Mouse (Mus musculus): ENCODE measurements at regions not wholly inside any gene's neighbourhood (a gene's known extent, or its start where the extent isn't known, plus 50 kb on each side); places are given as distances from the start of the nearest gene placed in this dataset.

DNA sequence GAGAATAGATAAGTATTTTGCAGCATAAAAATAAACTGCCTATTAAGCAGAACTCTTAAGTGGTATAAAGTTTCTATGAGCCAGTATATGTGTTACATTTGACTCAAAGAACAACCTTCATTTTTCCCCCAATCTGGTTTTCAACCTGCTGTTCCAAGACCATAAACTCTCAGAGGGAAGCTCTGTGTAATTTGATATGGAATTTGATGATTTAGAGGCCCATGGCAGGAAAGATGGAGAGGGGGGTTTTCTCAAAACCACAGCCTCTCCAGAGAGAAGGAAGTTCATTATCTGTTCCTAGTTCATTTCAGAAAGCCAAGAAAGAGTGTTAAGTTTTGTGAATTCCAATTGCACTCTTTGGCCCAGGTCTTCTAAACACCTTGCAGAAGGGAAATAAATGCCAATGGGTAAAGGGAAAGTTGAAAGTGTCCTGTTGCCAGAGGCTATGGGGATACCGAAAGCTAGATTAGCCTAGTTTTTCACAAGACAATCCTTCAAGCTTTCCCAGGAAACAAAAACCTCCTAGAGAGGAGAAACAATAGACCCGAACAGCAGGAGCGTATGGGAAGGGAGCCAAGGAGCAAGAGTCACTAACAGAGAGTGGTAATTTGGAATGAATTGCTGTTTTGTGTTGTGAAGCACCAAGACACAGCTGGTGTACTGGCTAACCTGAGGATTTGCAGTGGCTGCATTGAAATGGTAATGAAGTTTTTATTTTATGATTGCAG, 165.2 kb upstream of the Atp2b1 start:
- no peak overlapping the region for H3K27ac ChIP-seq
- H3K4me1 ChIP-seq, result 0 out of 2 replicates have a peak, but pooled peaks cover 4% of the 10 kb centered on the region
- no peak overlapping the region for H3K9ac ChIP-seq
- no peaks in the 10 kb centered on the region for H3K36me3 ChIP-seq
- peak; percentile 88 for ATAC-seq (ENCODE audit: low FRiP score, low read depth)
- H3K4me3 ChIP-seq, result no peak overlapping the region
- no peak overlapping the region for H3K4me2 ChIP-seq (replicated peaks)
- no peaks in the 10 kb centered on the region for H3K9me3 ChIP-seq
- no peaks in the 10 kb centered on the region for H3K27me3 ChIP-seq (replicated peaks)
- 2% methylated on average over 3 of the region's 3 CpGs for WGBS

- Histone ChIP-seq H3K9ac (no peak overlapping the region), H3K4me2 (replicated peaks) (no peak overlapping the region), H3K4me1 (0 out of 2 replicates have a peak, but pooled peaks cover 4% of the 10 kb centered on the region), H3K27me3 (replicated peaks) (no peaks in the 10 kb centered on the region), H3K36me3 (no peaks in the 10 kb centered on the region), H3K27ac (no peak overlapping the region), H3K4me3 (no peak overlapping the region), H3K9me3 (no peaks in the 10 kb centered on the region)
- 0 out of 2 replicates have a peak, but pooled peaks have one; percentile 55 for ATAC-seq (ENCODE audit: low FRiP score, low read depth)
- WGBS, result 44% methylated on average over 4 of the region's 4 CpGs
Measured at GRCm38 (mm10) chr10:98749584-98749947, 164.6 kb upstream of the Atp2b1 start.

- H3K9me3 ChIP-seq, result no peaks in the 10 kb centered on the region
- H3K36me3 ChIP-seq, result no peaks in the 10 kb centered on the region
- no peak overlapping the region for H3K4me2 ChIP-seq (replicated peaks)
- 46% methylated on average over 11 of the region's 11 CpGs for WGBS
- no peak overlapping the region for H3K4me3 ChIP-seq
- no peak overlapping the region for H3K9ac ChIP-seq
- H3K4me1 ChIP-seq, result no peaks in the 10 kb centered on the region
- no peak for ATAC-seq (ENCODE audit: low FRiP score, low read depth)
- no peak overlapping the region for H3K27ac ChIP-seq
- H3K27me3 ChIP-seq (replicated peaks), result no peaks in the 10 kb centered on the region
Measured at GRCm38 (mm10) chr10:98751376-98752058, 162.7 kb upstream of the Atp2b1 start.

DNA sequence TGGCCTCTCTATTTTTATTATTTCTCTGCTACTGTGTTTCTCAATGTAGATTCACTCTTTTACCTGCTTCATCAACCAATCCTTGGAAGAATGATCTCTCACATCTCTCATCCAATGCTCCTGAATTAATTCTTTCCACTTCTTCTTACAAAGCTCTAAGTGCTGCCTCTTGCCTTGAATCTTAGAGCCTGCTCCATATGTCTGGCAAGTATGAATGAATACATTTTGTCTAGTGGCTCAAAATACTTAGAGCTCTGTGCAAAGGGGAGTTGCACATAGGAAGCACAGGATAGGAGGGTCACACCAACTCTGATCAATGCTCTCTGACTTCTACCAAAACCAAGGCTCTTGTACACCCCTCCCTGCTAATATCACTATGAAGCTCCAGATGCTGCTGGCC, 153.1 kb upstream of the Atp2b1 start:
- Histone ChIP-seq H3K27me3 (replicated peaks) (no peaks in the 10 kb centered on the region), H3K4me2 (replicated peaks) (no peak overlapping the region), H3K27ac (no peak overlapping the region), H3K9ac (no peak overlapping the region), H3K36me3 (no peaks in the 10 kb centered on the region), H3K9me3 (peaks cover 5% of the 10 kb centered on the region; the same call in 1 of the 2 replicates), H3K4me3 (no peak overlapping the region), H3K4me1 (no peaks in the 10 kb centered on the region)
- no peak for ATAC-seq (ENCODE audit: low FRiP score, low read depth)

- Histone ChIP-seq H3K27me3 (replicated peaks) (no peaks in the 10 kb centered on the region), H3K4me3 (no peak overlapping the region), H3K9ac (no peak overlapping the region), H3K36me3 (no peaks in the 10 kb centered on the region), H3K4me2 (replicated peaks) (no peak overlapping the region), H3K9me3 (peaks cover 5% of the 10 kb centered on the region; the same call in 1 of the 2 replicates), H3K27ac (no peak overlapping the region), H3K4me1 (no peaks in the 10 kb centered on the region)
- ATAC-seq (ENCODE audit: low FRiP score, low read depth), result no peak
- WGBS, result 76% methylated on average over 11 of the region's 11 CpGs
Measured at GRCm38 (mm10) chr10:98765786-98766419, 148.3 kb upstream of the Atp2b1 start.

DNA sequence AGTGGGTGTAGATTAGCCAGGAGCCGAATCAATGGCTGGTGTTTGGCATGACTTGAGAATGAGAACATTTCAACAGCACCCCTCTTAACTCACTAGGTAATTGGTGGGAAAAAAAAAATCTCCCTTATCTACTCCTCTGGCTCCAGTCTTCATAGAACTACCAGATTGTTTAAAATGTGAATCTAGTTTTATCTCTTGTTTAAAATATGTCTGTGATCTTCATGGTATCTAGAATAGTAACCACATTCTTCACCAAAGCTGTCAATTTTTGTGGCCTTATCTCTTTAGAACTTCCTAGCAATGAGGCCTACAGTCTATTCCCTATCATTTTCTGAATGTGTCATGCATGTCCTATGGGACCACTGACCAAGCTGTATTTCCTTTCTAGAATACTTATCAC, 134.4 kb upstream of the Atp2b1 start:
- no peak for ATAC-seq (ENCODE audit: low FRiP score, low read depth)
- H3K4me1 ChIP-seq, result no peaks in the 10 kb centered on the region
- H3K27ac ChIP-seq, result no peak overlapping the region
- H3K36me3 ChIP-seq, result no peaks in the 10 kb centered on the region
- H3K9ac ChIP-seq, result no peak overlapping the region
- no peaks in the 10 kb centered on the region for H3K9me3 ChIP-seq
- no peak overlapping the region for H3K4me3 ChIP-seq
- 83% methylated on average over 1 of the region's 1 CpGs for WGBS
- no peak overlapping the region for H3K4me2 ChIP-seq (replicated peaks)
- no peaks in the 10 kb centered on the region for H3K27me3 ChIP-seq (replicated peaks)

- no peaks in the 10 kb centered on the region for H3K4me1 ChIP-seq
- H3K36me3 ChIP-seq, result no peaks in the 10 kb centered on the region
- 88% methylated on average over 5 of the region's 5 CpGs for WGBS
- H3K27ac ChIP-seq, result no peak overlapping the region
- H3K4me2 ChIP-seq (replicated peaks), result no peak overlapping the region
- H3K27me3 ChIP-seq (replicated peaks), result no peaks in the 10 kb centered on the region
- H3K4me3 ChIP-seq, result no peak overlapping the region
- no peaks in the 10 kb centered on the region for H3K9me3 ChIP-seq
- no peak overlapping the region for H3K9ac ChIP-seq
- no peak for ATAC-seq (ENCODE audit: low FRiP score, low read depth)
Measured at GRCm38 (mm10) chr10:98780938-98781337, 133.3 kb upstream of the Atp2b1 start.

- Histone ChIP-seq H3K27ac (no peak overlapping the region), H3K27me3 (replicated peaks) (no peaks in the 10 kb centered on the region), H3K4me1 (no peaks in the 10 kb centered on the region), H3K36me3 (no peaks in the 10 kb centered on the region), H3K9ac (no peak overlapping the region), H3K4me3 (no peak overlapping the region), H3K4me2 (replicated peaks) (no peak overlapping the region), H3K9me3 (no peaks in the 10 kb centered on the region)
- 31% methylated on average over 3 of the region's 3 CpGs for WGBS
- ATAC-seq (ENCODE audit: low FRiP score, low read depth), result no peak
Measured at GRCm38 (mm10) chr10:98781888-98782351, 132.3 kb upstream of the Atp2b1 start.

DNA sequence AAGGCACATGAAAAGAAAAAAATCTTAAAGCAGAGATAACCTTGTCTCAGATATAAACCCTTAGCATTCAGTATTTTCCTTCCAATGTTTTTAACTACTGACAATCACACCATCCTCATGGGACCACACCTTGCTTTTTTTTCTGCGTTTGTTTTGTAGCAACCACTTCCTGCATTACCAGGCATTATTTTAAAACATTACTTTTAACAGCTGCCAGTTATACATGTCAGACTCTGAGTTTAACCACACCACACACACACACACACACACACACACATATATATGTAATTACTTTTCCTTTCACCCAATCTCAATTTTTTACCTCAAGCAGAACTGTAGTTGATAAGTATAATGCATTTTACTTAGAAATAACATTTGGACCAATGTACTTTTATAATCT, 128.8 kb upstream of the Atp2b1 start:
- H3K9ac ChIP-seq, result no peak overlapping the region
- H3K4me2 ChIP-seq (replicated peaks), result no peak overlapping the region
- H3K9me3 ChIP-seq, result no peaks in the 10 kb centered on the region
- no peaks in the 10 kb centered on the region for H3K27me3 ChIP-seq (replicated peaks)
- H3K27ac ChIP-seq, result no peak overlapping the region
- no peak overlapping the region for H3K4me3 ChIP-seq
- H3K4me1 ChIP-seq, result peaks cover 3% of the 10 kb centered on the region; the same call in 1 of the 2 replicates
- 90% methylated on average over 1 of the region's 1 CpGs for WGBS
- no peak for ATAC-seq (ENCODE audit: low FRiP score, low read depth)
- H3K36me3 ChIP-seq, result no peaks in the 10 kb centered on the region

DNA sequence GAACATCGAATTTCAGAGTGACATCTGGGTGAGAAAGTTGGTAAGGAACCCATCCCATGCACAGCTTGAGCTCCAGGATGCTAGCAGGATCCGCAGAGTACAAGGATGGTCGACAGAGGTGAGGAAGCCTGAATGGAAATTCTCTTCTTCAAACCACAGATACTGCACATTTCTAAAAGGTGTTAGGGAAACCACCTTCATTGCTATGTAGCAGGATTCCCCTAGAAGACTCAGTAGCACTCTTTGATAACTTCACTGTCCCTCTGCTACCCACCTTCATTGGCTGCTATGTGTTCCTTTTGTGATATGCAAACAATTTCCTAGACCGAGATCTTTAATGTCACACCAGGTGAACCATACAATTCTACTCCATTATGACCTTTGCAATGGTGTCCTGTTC, 128.1 kb upstream of the Atp2b1 start:
- peaks cover 3% of the 10 kb centered on the region; the same call in 1 of the 2 replicates for H3K4me1 ChIP-seq
- ATAC-seq (ENCODE audit: low FRiP score, low read depth), result no peak
- no peaks in the 10 kb centered on the region for H3K9me3 ChIP-seq
- WGBS, result 82% methylated on average over 4 of the region's 4 CpGs
- no peak overlapping the region for H3K4me3 ChIP-seq
- no peak overlapping the region for H3K27ac ChIP-seq
- H3K36me3 ChIP-seq, result no peaks in the 10 kb centered on the region
- no peaks in the 10 kb centered on the region for H3K27me3 ChIP-seq (replicated peaks)
- no peak overlapping the region for H3K4me2 ChIP-seq (replicated peaks)
- H3K9ac ChIP-seq, result no peak overlapping the region

GRCm38 (mm10) chr10:98789763-98790162, 124.4 kb upstream of the Atp2b1 start:
- Histone ChIP-seq H3K4me2 (replicated peaks) (no peak overlapping the region), H3K27me3 (replicated peaks) (no peaks in the 10 kb centered on the region), H3K36me3 (no peaks in the 10 kb centered on the region), H3K4me3 (no peak overlapping the region), H3K4me1 (peaks cover 3% of the 10 kb centered on the region; the same call in 1 of the 2 replicates), H3K27ac (no peak overlapping the region), H3K9ac (no peak overlapping the region), H3K9me3 (no peaks in the 10 kb centered on the region)
- WGBS, result 84% methylated on average over 9 of the region's 9 CpGs
- ATAC-seq (ENCODE audit: low FRiP score, low read depth), result no peak

DNA sequence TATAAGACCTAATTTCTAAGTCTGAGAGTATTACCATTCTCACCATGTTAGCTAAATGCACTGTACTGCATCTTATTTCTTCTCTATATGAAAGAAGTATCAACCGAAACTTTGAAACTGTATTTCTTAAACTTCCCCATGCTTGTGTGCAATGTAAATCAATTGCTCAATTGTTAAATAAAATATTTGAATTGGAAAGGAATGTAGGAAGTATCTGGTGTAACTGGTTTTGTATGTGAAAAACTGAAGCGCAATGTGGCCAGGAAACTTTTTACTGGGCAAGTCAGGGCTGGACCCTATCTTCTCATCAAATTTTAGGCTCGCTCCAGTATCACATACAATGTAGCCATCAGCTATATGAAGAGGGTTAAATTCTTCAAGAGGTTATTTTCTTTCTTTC, 123.8 kb upstream of the Atp2b1 start:
- H3K4me1 ChIP-seq, result peaks cover 3% of the 10 kb centered on the region; the same call in 1 of the 2 replicates
- H3K9me3 ChIP-seq, result no peaks in the 10 kb centered on the region
- 97% methylated on average over 3 of the region's 3 CpGs for WGBS
- no peaks in the 10 kb centered on the region for H3K36me3 ChIP-seq
- H3K27ac ChIP-seq, result no peak overlapping the region
- H3K4me3 ChIP-seq, result no peak overlapping the region
- no peak overlapping the region for H3K9ac ChIP-seq
- H3K4me2 ChIP-seq (replicated peaks), result no peak overlapping the region
- ATAC-seq (ENCODE audit: low FRiP score, low read depth), result no peak
- H3K27me3 ChIP-seq (replicated peaks), result no peaks in the 10 kb centered on the region
